Mouse (Mus musculus): Measurements from ENCODE around the gene Abi3bp. TPM values are rescaled to one million over a fixed set of nuclear protein-coding genes. Genes with fewer than 3 reads are reported as not detected.

Abi3bp gene
- polyA plus RNA-seq, 1 experiment from 2014 or later: 0.79 TPM

- no peaks in the 10 kb centered on the region for H3K27me3 ChIP-seq (ENCODE audit: control insufficient read depth, insufficient read depth, low read length)
- H3K4me3 ChIP-seq (ENCODE audit: low read depth, low read length): no peak overlapping the region
- WGBS: 46% methylated on average over 4 of the region's 4 CpGs
- no peak overlapping the region for H3K9ac ChIP-seq (replicated peaks; ENCODE audit: low read length)
- DNase-seq (ENCODE audit: low spot score) (no peak), ATAC-seq (replicated peaks; ENCODE audit: insufficient number of reproducible peaks, low FRiP score, low TSS enrichment, low read depth) (no peak)
- no peak overlapping the region for H3K4me2 ChIP-seq (ENCODE audit: low read depth, low read length)
- no peaks in the 10 kb centered on the region for H3K4me1 ChIP-seq (ENCODE audit: control insufficient read depth, insufficient read depth, low read length)
- H3K36me3 ChIP-seq (replicated peaks; ENCODE audit: control insufficient read depth, insufficient read depth, low read depth, low read length): no peaks in the 10 kb centered on the region
- H3K27ac ChIP-seq (replicated peaks; ENCODE audit: low read depth, low read length): no peak overlapping the region
- no peaks in the 10 kb centered on the region for H3K9me3 ChIP-seq (replicated peaks; ENCODE audit: control insufficient read depth, low read length)
These were observed 19.1 kb downstream of the Abi3bp start for GRCm38 (mm10) chr16:56496743-56497142.

GRCm38 (mm10) chr16:56498680-56499079 is 21.0 kb downstream of the Abi3bp start:
- no peak for ATAC-seq (replicated peaks; ENCODE audit: insufficient number of reproducible peaks, low FRiP score, low TSS enrichment, low read depth)
- H3K27me3 ChIP-seq (ENCODE audit: control insufficient read depth, insufficient read depth, low read length): no peaks in the 10 kb centered on the region
- WGBS: 66% methylated on average over 1 of the region's 1 CpGs

DNA sequence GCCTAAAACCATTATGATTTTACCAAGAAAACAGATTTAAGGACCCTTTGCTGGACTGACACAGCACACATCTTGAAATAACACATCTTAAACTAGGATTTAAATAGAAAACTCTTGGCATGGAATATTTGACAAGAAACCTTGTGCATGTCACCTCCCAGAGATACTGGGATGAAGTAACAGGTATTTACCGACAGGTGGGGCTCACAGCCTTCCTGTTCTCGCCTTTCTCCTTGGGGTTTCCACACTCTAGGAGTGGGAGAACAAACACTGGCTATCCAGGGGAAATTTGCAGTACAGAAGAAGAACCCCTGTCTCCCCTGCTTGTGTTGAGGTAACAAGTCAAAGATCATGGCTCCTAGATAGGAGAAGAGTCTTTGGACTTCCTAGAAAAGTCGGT is 22.8 kb downstream of the Abi3bp start:
- no peak overlapping the region for H3K4me3 ChIP-seq (ENCODE audit: low read depth, low read length)
- ATAC-seq (replicated peaks; ENCODE audit: insufficient number of reproducible peaks, low FRiP score, low TSS enrichment, low read depth) (no peak), DNase-seq (ENCODE audit: low spot score) (no peak)
- H3K4me1 ChIP-seq (ENCODE audit: control insufficient read depth, insufficient read depth, low read length): no peaks in the 10 kb centered on the region
- no peak overlapping the region for H3K4me2 ChIP-seq (ENCODE audit: low read depth, low read length)
- no peaks in the 10 kb centered on the region for H3K27me3 ChIP-seq (ENCODE audit: control insufficient read depth, insufficient read depth, low read length)
- H3K36me3 ChIP-seq (replicated peaks; ENCODE audit: control insufficient read depth, insufficient read depth, low read depth, low read length): no peaks in the 10 kb centered on the region
- no peaks in the 10 kb centered on the region for H3K9me3 ChIP-seq (replicated peaks; ENCODE audit: control insufficient read depth, low read length)
- no peak overlapping the region for H3K27ac ChIP-seq (replicated peaks; ENCODE audit: low read depth, low read length)
- H3K9ac ChIP-seq (replicated peaks; ENCODE audit: low read length): no peak overlapping the region
- WGBS: 47% methylated on average over 3 of the region's 3 CpGs

More at GRCm38 (mm10) chr16:56498680-56499079, 21.0 kb downstream of the Abi3bp start:
- H3K4me1 ChIP-seq (ENCODE audit: control insufficient read depth, insufficient read depth, low read length): no peaks in the 10 kb centered on the region
- no peak overlapping the region for H3K4me3 ChIP-seq (ENCODE audit: low read depth, low read length)
- no peak overlapping the region for H3K9ac ChIP-seq (replicated peaks; ENCODE audit: low read length)
- H3K9me3 ChIP-seq (replicated peaks; ENCODE audit: control insufficient read depth, low read length): no peaks in the 10 kb centered on the region
- no peak overlapping the region for H3K4me2 ChIP-seq (ENCODE audit: low read depth, low read length)
- no peaks in the 10 kb centered on the region for H3K36me3 ChIP-seq (replicated peaks; ENCODE audit: control insufficient read depth, insufficient read depth, low read depth, low read length)
- no peak overlapping the region for H3K27ac ChIP-seq (replicated peaks; ENCODE audit: low read depth, low read length)
- no peak for DNase-seq (ENCODE audit: low spot score)

GRCm38 (mm10) chr16:56501101-56501500 is 23.4 kb downstream of the Abi3bp start:
- DNase-seq (ENCODE audit: low spot score): no peak
- Histone ChIP-seq H3K4me3 (ENCODE audit: low read depth, low read length) (no peak overlapping the region), H3K4me1 (ENCODE audit: control insufficient read depth, insufficient read depth, low read length) (no peaks in the 10 kb centered on the region), H3K9me3 (replicated peaks; ENCODE audit: control insufficient read depth, low read length) (no peaks in the 10 kb centered on the region), H3K27ac (replicated peaks; ENCODE audit: low read depth, low read length) (no peak overlapping the region), H3K4me2 (ENCODE audit: low read depth, low read length) (no peak overlapping the region), H3K9ac (replicated peaks; ENCODE audit: low read length) (no peak overlapping the region), H3K27me3 (ENCODE audit: control insufficient read depth, insufficient read depth, low read length) (no peaks in the 10 kb centered on the region), H3K36me3 (replicated peaks; ENCODE audit: control insufficient read depth, insufficient read depth, low read depth, low read length) (no peaks in the 10 kb centered on the region)
- 73% methylated on average over 6 of the region's 6 CpGs for WGBS
- no peak for ATAC-seq (replicated peaks; ENCODE audit: insufficient number of reproducible peaks, low FRiP score, low TSS enrichment, low read depth)

- Histone ChIP-seq H3K27ac (replicated peaks; ENCODE audit: low read depth, low read length) (no peak overlapping the region), H3K9ac (replicated peaks; ENCODE audit: low read length) (no peak overlapping the region), H3K4me3 (ENCODE audit: low read depth, low read length) (no peak overlapping the region), H3K9me3 (replicated peaks; ENCODE audit: control insufficient read depth, low read length) (no peaks in the 10 kb centered on the region), H3K27me3 (ENCODE audit: control insufficient read depth, insufficient read depth, low read length) (no peaks in the 10 kb centered on the region), H3K4me2 (ENCODE audit: low read depth, low read length) (no peak overlapping the region), H3K4me1 (ENCODE audit: control insufficient read depth, insufficient read depth, low read length) (no peaks in the 10 kb centered on the region), H3K36me3 (replicated peaks; ENCODE audit: control insufficient read depth, insufficient read depth, low read depth, low read length) (no peaks in the 10 kb centered on the region)
- DNase-seq (ENCODE audit: low spot score) (no peak), ATAC-seq (replicated peaks; ENCODE audit: insufficient number of reproducible peaks, low FRiP score, low TSS enrichment, low read depth) (no peak)
- 44% methylated on average over 2 of the region's 2 CpGs for WGBS
These were observed 23.8 kb downstream of the Abi3bp start for GRCm38 (mm10) chr16:56501513-56501912.

DNA sequence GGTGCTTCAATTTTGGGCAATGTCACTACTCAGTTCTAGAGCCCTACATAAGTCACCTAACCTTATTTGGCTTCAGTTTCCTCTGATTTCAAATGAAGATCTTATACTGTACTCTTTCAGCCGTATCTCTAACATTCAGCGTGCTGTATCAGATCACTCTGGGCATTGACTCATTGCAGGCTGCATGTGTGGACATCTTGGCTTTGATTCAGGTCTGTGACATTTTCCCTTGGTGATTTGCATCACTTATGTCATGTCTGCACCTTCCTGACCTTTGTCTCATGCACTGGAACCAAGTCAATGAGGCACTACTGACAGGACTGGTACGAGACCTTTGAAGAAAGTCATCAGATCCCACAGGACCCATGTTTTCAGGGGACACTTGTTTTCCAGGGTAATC is 24.5 kb downstream of the Abi3bp start:
- 89% methylated on average over 3 of the region's 3 CpGs for WGBS
- ATAC-seq (replicated peaks; ENCODE audit: insufficient number of reproducible peaks, low FRiP score, low TSS enrichment, low read depth) (no peak), DNase-seq (ENCODE audit: low spot score) (no peak)

GRCm38 (mm10) chr16:56503941-56504340 is 26.3 kb downstream of the Abi3bp start:
- H3K4me1 ChIP-seq (ENCODE audit: control insufficient read depth, insufficient read depth, low read length): no peaks in the 10 kb centered on the region
- no peak overlapping the region for H3K4me3 ChIP-seq (ENCODE audit: low read depth, low read length)
- no peak overlapping the region for H3K4me2 ChIP-seq (ENCODE audit: low read depth, low read length)
- DNase-seq (ENCODE audit: low spot score) (no peak), ATAC-seq (replicated peaks; ENCODE audit: insufficient number of reproducible peaks, low FRiP score, low TSS enrichment, low read depth) (no peak)
- 77% methylated on average over 2 of the region's 2 CpGs for WGBS
- no peaks in the 10 kb centered on the region for H3K9me3 ChIP-seq (replicated peaks; ENCODE audit: control insufficient read depth, low read length)
- no peak overlapping the region for H3K27ac ChIP-seq (replicated peaks; ENCODE audit: low read depth, low read length)
- no peaks in the 10 kb centered on the region for H3K27me3 ChIP-seq (ENCODE audit: control insufficient read depth, insufficient read depth, low read length)
- H3K9ac ChIP-seq (replicated peaks; ENCODE audit: low read length): no peak overlapping the region
- no peaks in the 10 kb centered on the region for H3K36me3 ChIP-seq (replicated peaks; ENCODE audit: control insufficient read depth, insufficient read depth, low read depth, low read length)

More for the DNA sequence above, 24.5 kb downstream of the Abi3bp start:
- Histone ChIP-seq H3K4me2 (ENCODE audit: low read depth, low read length) (no peak overlapping the region), H3K9ac (replicated peaks; ENCODE audit: low read length) (no peak overlapping the region), H3K27ac (replicated peaks; ENCODE audit: low read depth, low read length) (no peak overlapping the region), H3K27me3 (ENCODE audit: control insufficient read depth, insufficient read depth, low read length) (no peaks in the 10 kb centered on the region), H3K36me3 (replicated peaks; ENCODE audit: control insufficient read depth, insufficient read depth, low read depth, low read length) (no peaks in the 10 kb centered on the region), H3K4me3 (ENCODE audit: low read depth, low read length) (no peak overlapping the region), H3K9me3 (replicated peaks; ENCODE audit: control insufficient read depth, low read length) (no peaks in the 10 kb centered on the region), H3K4me1 (ENCODE audit: control insufficient read depth, insufficient read depth, low read length) (no peaks in the 10 kb centered on the region)

DNA sequence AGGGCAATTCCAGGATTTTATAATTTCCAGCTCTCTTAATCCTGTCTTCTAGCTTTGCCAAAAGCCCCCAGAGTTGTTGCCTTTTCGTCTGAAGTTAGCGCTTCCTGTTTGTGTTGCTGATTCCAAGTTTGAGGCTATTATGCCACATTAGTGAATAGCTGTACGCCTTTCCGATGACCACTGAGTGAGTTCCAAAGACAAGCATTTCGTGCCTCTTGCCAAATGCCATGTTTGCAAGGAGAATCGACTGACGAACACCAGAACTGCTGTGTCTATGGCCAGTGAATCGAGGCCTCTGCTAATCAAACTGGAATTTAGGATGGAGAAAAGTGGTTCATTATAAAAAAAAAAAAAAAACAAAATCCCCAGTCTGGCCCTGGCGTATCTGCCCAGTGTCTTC is 40.3 kb downstream of the Abi3bp start:
- ATAC-seq (replicated peaks; ENCODE audit: insufficient number of reproducible peaks, low FRiP score, low TSS enrichment, low read depth) (no peak), DNase-seq (ENCODE audit: low spot score) (no peak)
- H3K9ac ChIP-seq (replicated peaks; ENCODE audit: low read length): no peak overlapping the region
- no peaks in the 10 kb centered on the region for H3K9me3 ChIP-seq (replicated peaks; ENCODE audit: control insufficient read depth, low read length)
- H3K27ac ChIP-seq (replicated peaks; ENCODE audit: low read depth, low read length): no peak overlapping the region
- no peaks in the 10 kb centered on the region for H3K27me3 ChIP-seq (ENCODE audit: control insufficient read depth, insufficient read depth, low read length)
- no peaks in the 10 kb centered on the region for H3K36me3 ChIP-seq (replicated peaks; ENCODE audit: control insufficient read depth, insufficient read depth, low read depth, low read length)
- H3K4me1 ChIP-seq (ENCODE audit: control insufficient read depth, insufficient read depth, low read length): no peaks in the 10 kb centered on the region
- WGBS: 84% methylated on average over 9 of the region's 9 CpGs
- H3K4me2 ChIP-seq (ENCODE audit: low read depth, low read length): no peak overlapping the region
- no peak overlapping the region for H3K4me3 ChIP-seq (ENCODE audit: low read depth, low read length)
